Mouse (Mus musculus) liver, postnatal 0 days (tissue): ENCODE measurements at regions not wholly inside any gene's neighbourhood (a gene's known extent, or its start where the extent isn't known, plus 50 kb on each side); places are given as distances from the start of the nearest gene placed in this dataset.

Source experiments
- CTCF ChIP-seq: sonication (generic); IDR thresholded peaks from 2 replicates; pipeline ENCODE4 v1.5.1; 2016; ENCODE audit warnings: antibody characterized with exemption, low read depth
- EP300 ChIP-seq: IDR thresholded peaks from 2 replicates; pipeline ENCODE4 v1.6.1; 2016; ENCODE audit warnings: antibody characterized with exemption, low read depth, mild to moderate bottlenecking

DNA sequence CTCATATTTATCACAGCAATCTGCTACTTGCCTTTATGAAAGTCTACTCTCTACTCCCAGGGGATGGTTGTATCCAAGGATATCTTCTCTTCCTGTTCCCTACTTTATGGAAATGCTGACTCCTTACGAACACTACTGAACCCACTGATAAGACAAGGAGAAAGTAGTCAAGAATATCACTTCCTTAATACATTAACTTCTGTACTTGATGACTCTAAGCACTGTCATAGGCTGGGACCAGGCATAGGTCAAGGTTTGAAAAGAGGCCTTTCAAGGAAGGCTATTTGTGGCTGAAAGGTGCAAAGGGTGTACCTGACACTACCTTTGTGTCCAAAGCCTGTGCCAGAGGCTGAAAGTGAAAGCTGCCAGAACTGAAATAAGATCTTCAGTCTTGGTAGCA is 164.2 kb upstream of the S100g start:
- no peak for TF ChIP-seq CTCF
- no peak for TF ChIP-seq EP300
